Mouse (Mus musculus): Measurements from ENCODE around the gene Tspan12. TPM values are rescaled to one million over a fixed set of nuclear protein-coding genes. Genes with fewer than 3 reads are reported as not detected.

The Tspan12 gene
- polyA plus RNA-seq, 1 experiment from 2014 or later, result 68.6 TPM

GRCm38 (mm10) chr6:21828437-21828836, 23.9 kb downstream of the Tspan12 start:
- no peak overlapping the region for H3K9ac ChIP-seq
- H3K4me3 ChIP-seq, result no peak overlapping the region
- no peaks in the 10 kb centered on the region for H3K27me3 ChIP-seq (replicated peaks)
- no peak overlapping the region for H3K27ac ChIP-seq (ENCODE audit: poor library complexity, severe bottlenecking)
- 72% methylated on average over 4 of the region's 4 CpGs for WGBS
- ATAC-seq (ENCODE audit: insufficient number of reproducible peaks, low FRiP score), result no peak
- H3K4me1 ChIP-seq (replicated peaks), result peaks cover 4% of the 10 kb centered on the region
- no peak overlapping the region for H3K4me2 ChIP-seq
- H3K36me3 ChIP-seq, result peaks cover 31% of the 10 kb centered on the region
- H3K9me3 ChIP-seq (replicated peaks), result no peaks in the 10 kb centered on the region

- peaks cover 28% of the 10 kb centered on the region for H3K36me3 ChIP-seq
- H3K27me3 ChIP-seq (replicated peaks), result no peaks in the 10 kb centered on the region
- H3K4me1 ChIP-seq (replicated peaks), result peaks cover 8% of the 10 kb centered on the region
- no peak for ATAC-seq (ENCODE audit: insufficient number of reproducible peaks, low FRiP score)
- no peak overlapping the region for H3K27ac ChIP-seq (ENCODE audit: poor library complexity, severe bottlenecking)
- no peak overlapping the region for H3K4me3 ChIP-seq
- H3K9ac ChIP-seq, result no peak overlapping the region
- H3K4me2 ChIP-seq, result no peak overlapping the region
- H3K9me3 ChIP-seq (replicated peaks), result no peaks in the 10 kb centered on the region
- 79% methylated on average over 7 of the region's 7 CpGs for WGBS
Observed at GRCm38 (mm10) chr6:21828001-21828400, 24.3 kb downstream of the Tspan12 start.

GRCm38 (mm10) chr6:21823694-21824093, 28.6 kb downstream of the Tspan12 start:
- ATAC-seq (ENCODE audit: insufficient number of reproducible peaks, low FRiP score), result no peak
- WGBS, result 87% methylated on average over 7 of the region's 7 CpGs

GRCm38 (mm10) chr6:21823281-21823680, 29.0 kb downstream of the Tspan12 start:
- Histone ChIP-seq H3K9ac (peak overlapping the region; percentile 45), H3K4me3 (peak overlapping the region; percentile 17)
- peak; percentile 79 for ATAC-seq (ENCODE audit: insufficient number of reproducible peaks, low FRiP score)

More at GRCm38 (mm10) chr6:21823694-21824093, 28.6 kb downstream of the Tspan12 start:
- Histone ChIP-seq H3K36me3 (peaks cover 20% of the 10 kb centered on the region; the same call in 1 of the 2 replicates), H3K4me1 (replicated peaks) (peaks cover 15% of the 10 kb centered on the region), H3K27ac (ENCODE audit: poor library complexity, severe bottlenecking) (peak overlapping the region; percentile 81), H3K9ac (peak overlapping the region; percentile 45; the same call in 1 of the 2 replicates), H3K4me2 (peak overlapping the region; percentile 60), H3K9me3 (replicated peaks) (no peaks in the 10 kb centered on the region), H3K27me3 (replicated peaks) (no peaks in the 10 kb centered on the region), H3K4me3 (0 out of 2 replicates have a peak overlapping the region, but pooled peaks have one; percentile 17)

GRCm38 (mm10) chr6:21822721-21823134, 29.6 kb downstream of the Tspan12 start:
- peak overlapping the region; percentile 45; the same call in 1 of the 2 replicates for H3K9ac ChIP-seq
- peak; percentile 55; the same call in 1 of the 2 replicates for ATAC-seq (ENCODE audit: insufficient number of reproducible peaks, low FRiP score)
- 25% methylated on average over 7 of the region's 7 CpGs for WGBS

More at GRCm38 (mm10) chr6:21823281-21823680, 29.0 kb downstream of the Tspan12 start:
- Histone ChIP-seq H3K4me1 (replicated peaks) (peaks cover 17% of the 10 kb centered on the region), H3K9me3 (replicated peaks) (no peaks in the 10 kb centered on the region), H3K27ac (ENCODE audit: poor library complexity, severe bottlenecking) (peak overlapping the region; percentile 81), H3K4me2 (peak overlapping the region; percentile 60), H3K36me3 (peaks cover 15% of the 10 kb centered on the region; the same call in 1 of the 2 replicates), H3K27me3 (replicated peaks) (no peaks in the 10 kb centered on the region)
- 36% methylated on average over 8 of the region's 8 CpGs for WGBS

GRCm38 (mm10) chr6:21818107-21818807, 34.1 kb downstream of the Tspan12 start:
- WGBS, result 23% methylated on average over 5 of the region's 5 CpGs
- Histone ChIP-seq H3K27ac (ENCODE audit: poor library complexity, severe bottlenecking) (no peak overlapping the region), H3K27me3 (replicated peaks) (no peaks in the 10 kb centered on the region), H3K4me1 (replicated peaks) (peaks cover 14% of the 10 kb centered on the region), H3K9me3 (replicated peaks) (no peaks in the 10 kb centered on the region), H3K36me3 (peaks cover 16% of the 10 kb centered on the region), H3K4me2 (no peak overlapping the region), H3K4me3 (no peak overlapping the region), H3K9ac (no peak overlapping the region)
- no peak for ATAC-seq (ENCODE audit: insufficient number of reproducible peaks, low FRiP score)

More at GRCm38 (mm10) chr6:21822721-21823134, 29.6 kb downstream of the Tspan12 start:
- Histone ChIP-seq H3K27ac (ENCODE audit: poor library complexity, severe bottlenecking) (peak overlapping the region; percentile 81), H3K27me3 (replicated peaks) (no peaks in the 10 kb centered on the region), H3K4me2 (peak overlapping the region; percentile 60), H3K36me3 (0 out of 2 replicates have a peak, but pooled peaks cover 13% of the 10 kb centered on the region), H3K9me3 (replicated peaks) (no peaks in the 10 kb centered on the region), H3K4me3 (peak overlapping the region; percentile 17), H3K4me1 (replicated peaks) (peaks cover 20% of the 10 kb centered on the region)

- H3K9me3 ChIP-seq (replicated peaks), result no peaks in the 10 kb centered on the region
- no peaks in the 10 kb centered on the region for H3K4me1 ChIP-seq (replicated peaks)
- WGBS, result 89% methylated on average over 7 of the region's 7 CpGs
- no peak overlapping the region for H3K9ac ChIP-seq
- no peak overlapping the region for H3K27ac ChIP-seq (ENCODE audit: poor library complexity, severe bottlenecking)
- peaks cover 27% of the 10 kb centered on the region for H3K36me3 ChIP-seq
- H3K27me3 ChIP-seq (replicated peaks), result no peaks in the 10 kb centered on the region
- no peak overlapping the region for H3K4me3 ChIP-seq
- ATAC-seq (ENCODE audit: insufficient number of reproducible peaks, low FRiP score), result no peak
- no peak overlapping the region for H3K4me2 ChIP-seq
Observed at GRCm38 (mm10) chr6:21806005-21806404, 46.3 kb downstream of the Tspan12 start.

GRCm38 (mm10) chr6:21805013-21805570, 47.2 kb downstream of the Tspan12 start:
- Histone ChIP-seq H3K4me2 (no peak overlapping the region), H3K4me3 (no peak overlapping the region), H3K4me1 (replicated peaks) (no peaks in the 10 kb centered on the region), H3K36me3 (peaks cover 35% of the 10 kb centered on the region), H3K27me3 (replicated peaks) (no peaks in the 10 kb centered on the region), H3K9ac (no peak overlapping the region), H3K27ac (ENCODE audit: poor library complexity, severe bottlenecking) (no peak overlapping the region), H3K9me3 (replicated peaks) (no peaks in the 10 kb centered on the region)
- 75% methylated on average over 7 of the region's 7 CpGs for WGBS
- ATAC-seq (ENCODE audit: insufficient number of reproducible peaks, low FRiP score), result no peak

GRCm38 (mm10) chr6:21803483-21804340, 48.6 kb downstream of the Tspan12 start:
- peaks cover 42% of the 10 kb centered on the region for H3K36me3 ChIP-seq
- no peak overlapping the region for H3K9ac ChIP-seq
- no peaks in the 10 kb centered on the region for H3K27me3 ChIP-seq (replicated peaks)
- 84% methylated on average over 10 of the region's 10 CpGs for WGBS
- H3K27ac ChIP-seq (ENCODE audit: poor library complexity, severe bottlenecking), result no peak overlapping the region
- H3K9me3 ChIP-seq (replicated peaks), result no peaks in the 10 kb centered on the region
- H3K4me2 ChIP-seq, result no peak overlapping the region
- no peaks in the 10 kb centered on the region for H3K4me1 ChIP-seq (replicated peaks)
- H3K4me3 ChIP-seq, result no peak overlapping the region
- ATAC-seq (ENCODE audit: insufficient number of reproducible peaks, low FRiP score), result no peak

GRCm38 (mm10) chr6:21798581-21798980, 53.7 kb downstream of the Tspan12 start:
- no peak overlapping the region for H3K9ac ChIP-seq
- WGBS, result 73% methylated on average over 9 of the region's 9 CpGs
- peaks cover 29% of the 10 kb centered on the region for H3K36me3 ChIP-seq
- no peaks in the 10 kb centered on the region for H3K4me1 ChIP-seq (replicated peaks)
- H3K4me2 ChIP-seq, result no peak overlapping the region
- no peaks in the 10 kb centered on the region for H3K9me3 ChIP-seq (replicated peaks)
- H3K27ac ChIP-seq (ENCODE audit: poor library complexity, severe bottlenecking), result no peak overlapping the region
- ATAC-seq (ENCODE audit: insufficient number of reproducible peaks, low FRiP score), result no peak
- H3K27me3 ChIP-seq (replicated peaks), result no peaks in the 10 kb centered on the region
- no peak overlapping the region for H3K4me3 ChIP-seq

- Histone ChIP-seq H3K4me1 (replicated peaks) (no peaks in the 10 kb centered on the region), H3K9ac (no peak overlapping the region), H3K27ac (ENCODE audit: poor library complexity, severe bottlenecking) (no peak overlapping the region), H3K4me3 (no peak overlapping the region), H3K9me3 (replicated peaks) (no peaks in the 10 kb centered on the region), H3K27me3 (replicated peaks) (no peaks in the 10 kb centered on the region), H3K36me3 (peaks cover 29% of the 10 kb centered on the region), H3K4me2 (no peak overlapping the region)
- ATAC-seq (ENCODE audit: insufficient number of reproducible peaks, low FRiP score), result no peak
- 63% methylated on average over 4 of the region's 4 CpGs for WGBS
Observed at GRCm38 (mm10) chr6:21797087-21797486, 55.2 kb downstream of the Tspan12 start.

All from heart, embryonic 12.5 days (tissue).